Mouse (Mus musculus): ENCODE results near the gene Runx1.

- TF ChIP-seq CTCF (IDR thresholded peaks at IDR 0.05; ENCODE audit: control insufficient read depth, insufficient read depth, low read length), result no peak
- no peak for TF ChIP-seq POLR2A (IDR thresholded peaks at IDR 0.05; ENCODE audit: borderline replicate concordance, control insufficient read depth, low read depth, low read length)
These were observed 209.1 kb downstream of the Runx1 start for GRCm38 (mm10) chr16:92616839-92617238.
